Mouse (Mus musculus) embryonic facial prominence, embryonic 14.5 days (tissue): ENCODE measurements at regions not wholly inside any gene's neighbourhood (a gene's known extent, or its start where the extent isn't known, plus 50 kb on each side); places are given as distances from the start of the nearest gene placed in this dataset.

Experiments used
- ATAC-seq: fragments of 200-750 bp; cut with Nextera tagmentation; 2 replicates; pipeline ENCODE4 v1.8.0; 2017; ENCODE audit warnings: low read depth, moderate number of reproducible peaks, moderate TSS enrichment
- DNase-seq: peaks from one replicate; pipeline ENCODE4 v3.0.0-alpha.2; 2015; ENCODE audit warnings: low spot score
- H3K27ac ChIP-seq: fragments of 300-500 bp; sonication (generic); replicated peaks from 2 replicates; pipeline ENCODE4 v1.5.1; 2014; ENCODE audit warnings: low read depth, mild to moderate bottlenecking, low read length, moderate library complexity
- H3K27me3 ChIP-seq: fragments of 300-500 bp; sonication (generic); replicated peaks from 2 replicates; pipeline ENCODE4 v1.6.1; 2014; ENCODE audit warnings: low read length; ENCODE audit not compliant: control insufficient read depth, insufficient read depth
- H3K36me3 ChIP-seq: fragments of 300-500 bp; sonication (generic); 2 replicates; pipeline ENCODE4 v1.6.1; 2014; ENCODE audit warnings: low read length, mixed read lengths; ENCODE audit not compliant: control insufficient read depth, insufficient read depth
- H3K4me1 ChIP-seq: fragments of 300-500 bp; sonication (generic); 2 replicates; pipeline ENCODE4 v1.6.1; 2014; ENCODE audit warnings: antibody characterized with exemption, low read length; ENCODE audit not compliant: control insufficient read depth, insufficient read depth
- H3K4me2 ChIP-seq: fragments of 300-500 bp; sonication (generic); 2 replicates; pipeline ENCODE4 v1.6.1; 2014; ENCODE audit warnings: low read depth, mild to moderate bottlenecking, low read length, moderate library complexity, mixed read lengths
- H3K4me3 ChIP-seq: fragments of 300-500 bp; sonication (generic); 2 replicates; pipeline ENCODE4 v1.5.1; 2014; ENCODE audit warnings: low read depth, mild to moderate bottlenecking, low read length
- H3K9ac ChIP-seq: fragments of 300-500 bp; sonication (generic); 2 replicates; pipeline ENCODE4 v1.6.1; 2014; ENCODE audit warnings: low read depth, mild to moderate bottlenecking, low read length, moderate library complexity, mixed read lengths
- H3K9me3 ChIP-seq: fragments of 300-500 bp; sonication (generic); 2 replicates; pipeline ENCODE4 v1.6.1; 2016; ENCODE audit warnings: low read length; ENCODE audit not compliant: control insufficient read depth
- WGBS: fragments of 180-500 bp; shearing (Covaris S2); extraction: QIAGEN DNeasy Blood & Tissue Kit; methylation state at CpG from one replicate; pipeline ENCODE4 v1.1.7; 2014; 5-methylcytosine and 5-hydroxymethylcytosine counted together

- Histone ChIP-seq H3K4me3 (no peak overlapping the region), H3K9me3 (no peaks in the 10 kb centered on the region), H3K36me3 (no peaks in the 10 kb centered on the region), H3K9ac (no peak overlapping the region), H3K4me1 (no peaks in the 10 kb centered on the region), H3K27ac (no peak overlapping the region), H3K4me2 (no peak overlapping the region), H3K27me3 (no peaks in the 10 kb centered on the region)
- ATAC-seq (no peak), DNase-seq (no peak)
- WGBS: 63% methylated on average over 2 of the region's 2 CpGs
Measured at GRCm38 (mm10) chr2:100795578-100795977, 828.9 kb upstream of the Rag2 start.

GRCm38 (mm10) chr2:100796830-100797229 is 827.7 kb upstream of the Rag2 start:
- Histone ChIP-seq H3K9me3 (no peaks in the 10 kb centered on the region), H3K4me1 (no peaks in the 10 kb centered on the region), H3K27ac (no peak overlapping the region), H3K4me2 (no peak overlapping the region), H3K27me3 (no peaks in the 10 kb centered on the region), H3K36me3 (no peaks in the 10 kb centered on the region), H3K9ac (no peak overlapping the region), H3K4me3 (no peak overlapping the region)
- WGBS: 35% methylated on average over 2 of the region's 2 CpGs
- DNase-seq (peak; percentile 8), ATAC-seq (no peak)

GRCm38 (mm10) chr2:100797502-100797901 is 827.0 kb upstream of the Rag2 start:
- no peaks in the 10 kb centered on the region for H3K9me3 ChIP-seq
- H3K9ac ChIP-seq: no peak overlapping the region
- H3K27me3 ChIP-seq: no peaks in the 10 kb centered on the region
- 82% methylated on average over 1 of the region's 1 CpGs for WGBS
- no peaks in the 10 kb centered on the region for H3K36me3 ChIP-seq
- ATAC-seq (no peak), DNase-seq (no peak)
- no peak overlapping the region for H3K27ac ChIP-seq
- H3K4me1 ChIP-seq: no peaks in the 10 kb centered on the region
- no peak overlapping the region for H3K4me3 ChIP-seq
- no peak overlapping the region for H3K4me2 ChIP-seq

- Histone ChIP-seq H3K9me3 (no peaks in the 10 kb centered on the region), H3K27me3 (no peaks in the 10 kb centered on the region), H3K4me3 (no peak overlapping the region), H3K36me3 (no peaks in the 10 kb centered on the region), H3K4me1 (no peaks in the 10 kb centered on the region), H3K9ac (no peak overlapping the region), H3K27ac (no peak overlapping the region), H3K4me2 (no peak overlapping the region)
- no peak for ATAC-seq
- WGBS: 87% methylated on average over 2 of the region's 2 CpGs
- DNase-seq: no peak
Measured at GRCm38 (mm10) chr2:100812546-100812945, 812.0 kb upstream of the Rag2 start.

- Histone ChIP-seq H3K4me3 (no peak overlapping the region), H3K27me3 (no peaks in the 10 kb centered on the region), H3K9me3 (no peaks in the 10 kb centered on the region), H3K36me3 (no peaks in the 10 kb centered on the region), H3K4me2 (no peak overlapping the region), H3K27ac (no peak overlapping the region), H3K9ac (no peak overlapping the region), H3K4me1 (no peaks in the 10 kb centered on the region)
- WGBS: 70% methylated on average over 2 of the region's 2 CpGs
- DNase-seq (no peak), ATAC-seq (no peak)
Measured at GRCm38 (mm10) chr2:100814613-100815258, 809.8 kb upstream of the Rag2 start.

GRCm38 (mm10) chr2:100834056-100834455 is 790.5 kb upstream of the Rag2 start:
- DNase-seq (no peak), ATAC-seq (no peak)
- no peak overlapping the region for H3K27ac ChIP-seq
- 93% methylated on average over 4 of the region's 4 CpGs for WGBS
- H3K36me3 ChIP-seq: no peaks in the 10 kb centered on the region
- H3K4me2 ChIP-seq: no peak overlapping the region
- H3K4me3 ChIP-seq: no peak overlapping the region
- H3K4me1 ChIP-seq: no peaks in the 10 kb centered on the region
- no peak overlapping the region for H3K9ac ChIP-seq
- no peaks in the 10 kb centered on the region for H3K9me3 ChIP-seq
- H3K27me3 ChIP-seq: no peaks in the 10 kb centered on the region

- Histone ChIP-seq H3K4me3 (no peak overlapping the region), H3K9ac (no peak overlapping the region), H3K27me3 (no peaks in the 10 kb centered on the region), H3K36me3 (no peaks in the 10 kb centered on the region), H3K27ac (no peak overlapping the region), H3K4me2 (no peak overlapping the region), H3K9me3 (no peaks in the 10 kb centered on the region), H3K4me1 (no peaks in the 10 kb centered on the region)
- DNase-seq (peak; percentile 1), ATAC-seq (no peak)
- WGBS: 84% methylated on average over 2 of the region's 2 CpGs
Measured at GRCm38 (mm10) chr2:100857772-100858171, 766.7 kb upstream of the Rag2 start.

GRCm38 (mm10) chr2:100865495-100865894 is 759.0 kb upstream of the Rag2 start:
- Histone ChIP-seq H3K4me1 (no peaks in the 10 kb centered on the region), H3K4me3 (no peak overlapping the region), H3K9me3 (no peaks in the 10 kb centered on the region), H3K36me3 (no peaks in the 10 kb centered on the region), H3K4me2 (no peak overlapping the region), H3K27ac (no peak overlapping the region), H3K9ac (no peak overlapping the region), H3K27me3 (no peaks in the 10 kb centered on the region)
- WGBS: 57% methylated on average over 1 of the region's 1 CpGs
- DNase-seq: no peak
- no peak for ATAC-seq
